Mouse (Mus musculus): ENCODE results near the gene Padi3.

The Padi3 gene

DNA sequence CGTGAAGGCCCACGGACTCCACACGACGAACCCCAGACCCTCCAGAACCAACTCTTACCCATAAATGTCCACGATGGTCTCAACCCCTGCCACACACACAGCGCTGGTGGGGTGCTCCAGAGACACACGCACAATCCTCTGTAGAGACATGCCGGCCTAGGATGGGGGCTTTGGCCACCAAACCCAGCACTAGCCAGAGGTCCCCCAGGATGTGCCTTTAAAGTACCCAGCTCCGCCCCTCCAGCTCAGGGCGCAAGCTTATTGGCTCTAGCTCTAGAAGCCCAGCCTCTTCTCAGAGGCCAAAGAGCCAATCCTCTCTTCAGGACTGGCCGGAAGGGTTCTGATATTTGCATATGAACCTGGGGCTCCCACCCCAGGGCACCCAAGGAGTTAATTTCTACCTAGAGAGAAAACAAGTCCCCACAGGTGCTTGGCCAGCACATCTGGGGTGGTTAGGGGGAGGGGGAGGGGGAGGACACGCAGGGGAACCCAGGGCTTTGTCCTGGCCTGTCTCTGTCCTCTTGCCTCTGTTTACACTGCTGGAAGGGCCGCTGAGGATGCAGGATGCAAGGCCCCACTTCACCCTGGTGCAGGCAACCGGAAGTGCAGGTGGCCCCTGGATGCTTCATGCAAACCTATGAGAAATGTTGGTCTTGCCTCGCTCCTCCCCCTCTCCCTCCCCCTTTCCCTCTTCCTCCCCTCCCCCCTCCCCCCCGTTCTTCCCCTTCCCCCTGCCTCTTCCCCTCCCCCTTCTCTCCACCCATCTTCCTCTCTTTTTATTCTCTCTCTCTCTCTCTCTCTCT, at the start of gene Padi3:
Gene Padi3, minus strand, starts transcription at position 191 of the 803 bp plus-strand sequence.
- DNase-seq (ENCODE audit: low read depth, low spot score), result no peak

DNA sequence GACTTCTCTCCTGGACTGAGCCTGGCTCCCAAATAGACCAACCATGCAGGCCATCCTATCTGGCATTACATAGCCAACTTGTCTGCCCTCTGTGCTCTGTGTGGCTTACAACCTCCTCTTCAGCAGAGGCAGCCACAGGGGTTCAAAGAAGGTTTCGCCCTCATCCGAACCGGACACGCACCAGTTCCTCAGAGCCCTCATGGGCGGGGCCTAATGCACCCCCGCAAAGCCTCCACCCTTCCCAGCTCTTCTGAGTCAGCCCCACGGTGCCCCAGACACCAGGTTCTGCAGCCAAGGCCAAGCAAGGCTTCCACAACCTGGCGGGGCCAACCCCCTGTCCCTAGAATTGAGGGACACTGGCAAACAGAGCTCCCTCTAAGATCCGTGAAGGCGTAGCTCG, 48.8 kb upstream of the Padi3 start:
- no peak for DNase-seq (ENCODE audit: low read depth, low spot score)

- DNase-seq (ENCODE audit: low read depth, low spot score), result no peak
Observed at GRCm38 (mm10) chr4:140857813-140858212, 47.4 kb upstream of the Padi3 start.

DNA sequence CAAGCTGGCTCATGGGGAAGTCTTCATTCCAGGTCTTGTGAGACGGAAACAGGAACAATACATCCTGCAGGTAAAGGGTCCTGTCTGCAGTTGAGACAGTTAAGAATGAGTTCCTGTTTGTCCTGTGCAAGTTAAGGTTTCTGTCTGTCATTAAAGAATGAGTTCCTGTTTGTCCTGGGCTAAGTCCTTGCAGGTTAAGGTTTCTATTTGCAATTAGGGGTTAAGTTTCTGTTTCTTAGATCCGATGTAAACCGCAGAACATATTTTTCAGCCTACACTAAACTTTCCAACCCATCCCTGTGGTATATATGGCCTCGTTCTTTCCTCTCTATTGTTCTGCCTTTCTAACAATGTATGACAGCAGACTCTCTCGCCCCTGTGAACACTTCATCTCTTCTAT, 46.6 kb upstream of the Padi3 start:
- DNase-seq (ENCODE audit: low read depth, low spot score), result no peak

- no peak for DNase-seq (ENCODE audit: low read depth, low spot score)
Observed at GRCm38 (mm10) chr4:140855151-140855550, 44.7 kb upstream of the Padi3 start.

DNA sequence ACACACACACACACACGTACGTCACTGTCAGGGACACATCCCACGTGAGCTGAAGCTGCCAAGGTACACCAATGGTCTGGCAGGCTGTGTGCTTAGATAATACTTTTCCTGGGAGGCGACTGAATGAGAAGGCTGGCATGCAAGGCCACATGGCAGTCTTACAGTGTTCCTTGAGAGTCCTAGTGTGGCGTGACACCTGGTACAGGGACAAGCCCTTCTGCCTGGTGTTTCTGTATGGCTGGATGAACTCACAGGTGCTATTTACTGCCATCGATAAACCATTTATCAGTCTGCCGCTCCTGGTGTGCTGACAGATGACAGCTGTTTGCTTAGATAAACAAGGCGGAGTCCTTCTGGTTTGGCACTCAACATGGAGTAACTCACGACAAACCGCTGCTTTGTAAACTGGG, 44.0 kb upstream of the Padi3 start:
- no peak for DNase-seq (ENCODE audit: low read depth, low spot score)

DNA sequence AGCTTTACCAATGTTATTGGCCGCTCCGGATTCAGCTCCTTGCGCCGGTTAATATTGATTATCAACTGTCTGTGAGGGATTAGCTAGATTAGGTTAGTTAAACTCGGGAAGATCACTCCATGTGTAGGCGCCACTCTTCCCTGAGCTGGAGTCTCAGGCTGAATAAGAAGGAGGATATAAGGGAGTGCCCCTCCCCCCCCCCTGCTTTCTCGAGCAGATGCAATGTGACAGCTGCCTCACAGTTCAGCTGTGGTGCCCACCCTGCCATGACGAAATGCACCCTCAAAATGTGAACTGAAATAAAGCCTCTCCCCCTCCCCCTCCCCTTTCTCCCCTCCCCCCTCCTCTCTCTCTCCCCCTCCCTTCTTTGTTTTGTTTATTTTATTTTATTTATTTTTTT, 43.2 kb upstream of the Padi3 start:
- DNase-seq (ENCODE audit: low read depth, low spot score), result no peak

- DNase-seq (ENCODE audit: low read depth, low spot score), result no peak
Observed at GRCm38 (mm10) chr4:140849310-140849709, 38.9 kb upstream of the Padi3 start.

DNA sequence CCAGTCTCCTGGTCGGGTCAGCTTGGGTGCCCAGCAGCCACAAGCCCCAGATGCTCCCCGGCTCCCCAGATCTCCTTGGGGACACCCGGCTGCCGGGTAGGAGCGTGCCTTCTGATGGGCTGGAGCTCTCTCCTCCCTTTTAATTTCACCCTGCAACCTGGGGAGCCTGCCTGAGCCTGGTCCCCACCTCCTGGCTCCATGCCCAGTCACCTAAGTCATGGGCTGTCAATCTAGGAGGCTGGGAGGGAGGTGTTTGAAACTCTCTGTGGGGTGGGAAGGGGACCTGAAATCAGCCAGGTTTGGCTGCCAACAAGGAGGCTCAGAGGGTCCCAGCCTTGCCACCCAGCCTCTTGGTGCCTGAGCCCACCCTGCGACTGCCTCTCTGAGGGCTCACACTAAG, 35.2 kb upstream of the Padi3 start, which contains the start of gene Padi1:
Gene Padi1, minus strand, starts transcription at position 113 of the 400 bp plus-strand sequence.
- peak; percentile 18 for DNase-seq (ENCODE audit: low read depth, low spot score)

DNA sequence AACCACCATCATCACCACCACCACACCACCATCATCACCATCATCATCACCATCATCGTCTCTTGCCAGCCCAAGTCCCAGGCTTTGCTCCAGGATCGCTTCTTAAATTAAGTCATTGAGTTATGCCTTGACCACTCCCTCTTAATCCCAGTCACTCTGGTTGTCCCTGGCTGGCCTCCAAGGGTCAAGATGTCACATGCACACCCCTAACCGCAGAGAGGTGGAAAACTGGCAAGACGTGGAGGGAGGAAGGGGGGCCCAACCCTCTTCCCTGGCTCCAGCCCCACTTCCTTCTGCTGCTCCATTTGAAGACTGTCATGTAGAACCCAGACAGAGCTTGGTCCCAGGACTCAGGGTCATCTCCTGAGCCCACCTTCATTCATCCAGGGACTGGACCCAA, 34.5 kb upstream of the Padi3 start:
- DNase-seq (ENCODE audit: low read depth, low spot score), result no peak

DNA sequence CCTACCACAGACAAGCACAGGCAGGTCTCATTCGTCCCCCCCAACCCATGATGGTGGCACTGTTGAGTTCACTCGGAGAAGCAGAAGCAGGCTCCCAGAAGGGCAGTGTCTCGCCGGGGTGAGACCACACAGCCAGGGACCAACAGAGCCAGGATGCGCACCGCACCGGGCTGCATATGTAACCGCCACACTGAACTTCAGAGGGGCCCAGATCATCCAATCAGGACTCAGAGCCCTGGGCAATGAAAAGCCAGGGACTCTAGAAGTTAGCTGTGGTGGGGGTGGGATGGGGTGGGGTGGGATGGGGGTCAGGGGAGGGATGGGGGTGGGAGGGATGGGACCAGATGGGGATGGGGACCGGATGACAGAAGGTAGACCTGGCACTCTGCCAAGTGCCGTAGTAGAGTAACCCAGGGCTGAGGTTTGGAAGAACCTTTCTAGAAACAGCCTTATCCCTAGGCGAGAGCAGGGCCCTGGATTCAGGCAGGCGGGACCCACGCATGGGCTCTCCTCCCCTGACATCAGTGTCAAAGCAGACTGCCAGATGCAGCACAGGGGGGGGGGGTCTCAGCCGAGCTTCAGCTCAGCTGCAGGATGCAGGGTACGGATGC, 33.3 kb upstream of the Padi3 start:
- no peak for DNase-seq (ENCODE audit: low read depth, low spot score)

- DNase-seq (ENCODE audit: low read depth, low spot score), result peak; percentile 62
Observed at GRCm38 (mm10) chr4:140842909-140843308, 32.5 kb upstream of the Padi3 start.

DNA sequence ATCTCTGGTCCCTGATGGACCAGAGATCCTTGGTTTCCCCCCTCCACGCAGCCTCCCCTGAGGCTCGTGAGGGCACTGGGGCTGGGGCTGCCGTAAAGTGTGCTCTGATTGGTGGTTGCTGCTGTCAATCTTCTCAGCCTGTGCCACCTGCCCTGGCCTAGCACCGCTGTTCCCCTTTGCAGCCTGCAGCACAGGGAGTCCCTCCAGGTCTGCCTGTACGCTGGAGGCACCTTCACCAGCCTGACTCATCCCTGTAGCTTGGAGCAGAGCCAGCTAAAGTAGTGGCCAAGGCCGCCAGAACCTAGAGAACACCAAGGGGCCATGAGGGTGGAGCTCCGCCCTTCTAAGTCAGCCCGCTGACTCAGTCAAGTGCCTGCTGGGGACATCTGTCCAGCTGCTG, 27.4 kb upstream of the Padi3 start:
- DNase-seq (ENCODE audit: low read depth, low spot score), result peak; percentile 56

GRCm38 (mm10) chr4:140836208-140836866, 25.9 kb upstream of the Padi3 start:
- no peak for DNase-seq (ENCODE audit: low read depth, low spot score)

DNA sequence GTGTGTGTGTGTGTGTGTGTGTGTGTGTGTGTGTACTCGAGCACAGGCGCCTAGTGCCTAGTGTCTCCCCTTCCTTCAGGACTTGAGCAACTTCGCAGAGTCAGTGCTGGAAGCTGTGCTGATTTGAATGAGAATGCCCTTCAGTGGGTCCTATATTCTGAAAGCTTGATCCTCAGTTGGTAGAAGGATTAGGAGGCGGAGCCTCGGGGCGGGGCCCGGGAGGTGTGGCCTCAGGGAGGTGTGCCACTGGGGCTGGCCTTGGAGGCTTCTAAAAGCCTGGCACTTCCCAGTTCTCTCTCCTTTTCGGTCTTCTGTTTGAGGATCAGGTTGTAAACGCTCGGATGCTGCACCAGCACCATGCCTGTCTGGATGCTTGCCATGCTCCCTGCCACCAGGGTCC, 25.2 kb upstream of the Padi3 start:
- no peak for DNase-seq (ENCODE audit: low read depth, low spot score)

DNA sequence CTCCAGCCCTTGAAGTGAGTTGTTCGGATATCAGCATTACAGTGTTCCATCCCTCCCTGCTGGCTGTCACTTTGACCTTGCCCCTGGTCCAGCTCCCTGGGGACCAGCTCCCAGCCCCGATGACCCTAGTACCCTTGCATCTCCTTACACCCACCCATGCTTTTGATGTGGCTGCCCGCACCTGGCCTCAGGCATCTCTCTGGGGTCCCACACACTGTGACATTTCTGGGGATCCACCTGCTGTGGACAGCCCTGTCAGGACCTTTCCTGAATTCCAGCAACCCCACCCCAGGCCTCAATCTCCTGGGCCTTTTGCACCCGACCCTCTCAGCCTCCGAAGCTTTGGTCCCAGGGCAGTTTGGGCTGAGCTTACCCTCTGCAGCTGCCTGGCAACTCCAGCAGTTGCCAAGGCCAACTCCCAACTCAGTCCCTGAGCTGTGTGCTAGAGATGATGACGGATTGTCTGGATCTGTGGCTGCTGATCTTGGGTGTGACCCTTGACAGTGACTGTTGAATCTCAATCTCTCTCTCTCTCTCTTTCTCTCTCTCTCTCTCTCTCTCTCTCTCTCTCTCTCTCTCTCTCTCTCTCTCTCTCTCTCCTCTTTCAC, 24.0 kb upstream of the Padi3 start:
- peak; percentile 25 for DNase-seq (ENCODE audit: low read depth, low spot score)

- DNase-seq (ENCODE audit: low read depth, low spot score), result no peak
Observed at GRCm38 (mm10) chr4:140832821-140833220, 22.4 kb upstream of the Padi3 start.

GRCm38 (mm10) chr4:140831808-140832207, 21.4 kb upstream of the Padi3 start:
- DNase-seq (ENCODE audit: low read depth, low spot score), result no peak

GRCm38 (mm10) chr4:140827237-140827636, 16.8 kb upstream of the Padi3 start:
- DNase-seq (ENCODE audit: low read depth, low spot score), result no peak

DNA sequence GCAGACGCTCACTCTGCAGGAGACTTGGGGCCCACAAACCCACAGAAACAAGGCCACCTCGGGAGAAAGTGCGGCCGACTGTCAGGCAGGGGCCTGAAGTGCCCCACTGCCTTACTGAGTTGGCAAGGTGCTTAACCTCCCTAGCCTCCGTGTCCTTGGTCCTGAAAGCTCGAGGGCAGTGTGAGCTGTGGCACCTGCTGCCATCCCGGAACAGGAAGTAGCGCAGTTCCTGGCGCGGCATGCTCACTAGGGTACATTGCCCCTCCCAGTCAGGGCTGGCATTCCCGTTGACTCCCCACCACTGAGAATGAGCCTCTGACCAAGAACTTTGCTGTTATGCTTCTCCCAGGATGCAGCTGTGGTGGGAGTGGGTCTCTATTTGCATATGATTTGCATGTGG, 15.5 kb upstream of the Padi3 start:
- no peak for DNase-seq (ENCODE audit: low read depth, low spot score)

GRCm38 (mm10) chr4:140821988-140822387, 11.5 kb upstream of the Padi3 start:
- no peak for DNase-seq (ENCODE audit: low read depth, low spot score)

- DNase-seq (ENCODE audit: low read depth, low spot score), result no peak
Observed at GRCm38 (mm10) chr4:140817413-140817812, 7.0 kb upstream of the Padi3 start.
